In genomic region chr4:33032045-33032444, GRCm38 (mm10) we compare ENCODE assay signal across 8 mouse cellular contexts. TPM values are rescaled to one million over a fixed set of nuclear protein-coding genes. Genes with fewer than 3 reads are reported as not detected.
DNase-seq lines count a peak whose midpoint lies in the region; ATAC-seq and TF ChIP-seq lines count a peak whose summit lies in the region.

No protein-coding gene starts in this region.

- peak overlapping the region; percentile 52; the same call in 1 of the 2 replicates for H3K27ac ChIP-seq in cerebellum, adult 2 months (ENCODE audit: insufficient read depth, low read length)
- H3K27ac ChIP-seq in spleen, adult 2 months (ENCODE audit: insufficient read depth, low read length) = no peak overlapping the region
- no peak overlapping the region; the same call in 1 of the 2 replicates for H3K27ac ChIP-seq in limb, embryonic 15.5 days
- peak overlapping the region; percentile 83 for H3K27ac ChIP-seq in stomach, embryonic 16.5 days (ENCODE audit: low read length)

- WGBS in cerebellum, adult 2 months = 4% methylated on average over 4 of the region's 4 CpGs
- WGBS in spleen, adult 2 months = 22% methylated on average over 4 of the region's 4 CpGs
- 11% methylated on average over 4 of the region's 4 CpGs for WGBS in limb, embryonic 15.5 days
- WGBS in stomach, embryonic 16.5 days = 20% methylated on average over 4 of the region's 4 CpGs

- H3K36me3 ChIP-seq in spleen, adult 2 months (ENCODE audit: control insufficient read depth, insufficient read depth, low read length) = peaks cover 4% of the 10 kb centered on the region
- H3K36me3 ChIP-seq in limb, embryonic 15.5 days = peaks cover 25% of the 10 kb centered on the region
- H3K36me3 ChIP-seq in stomach, embryonic 16.5 days (ENCODE audit: control insufficient read depth, insufficient read depth, low read length) = no peaks in the 10 kb centered on the region; the same call in 1 of the 2 replicates

- no peaks in the 10 kb centered on the region for H3K27me3 ChIP-seq in cerebellum, adult 2 months (ENCODE audit: control insufficient read depth, insufficient read depth, low read length)
- H3K27me3 ChIP-seq in spleen, adult 2 months (ENCODE audit: control insufficient read depth, insufficient read depth, low read length) = no peaks in the 10 kb centered on the region; the same call in 1 of the 2 replicates
- no peaks in the 10 kb centered on the region for H3K27me3 ChIP-seq in limb, embryonic 15.5 days
- H3K27me3 ChIP-seq in stomach, embryonic 16.5 days (ENCODE audit: control insufficient read depth, insufficient read depth, low read length) = no peaks in the 10 kb centered on the region

- no peak for ATAC-seq in limb, embryonic 15.5 days (ENCODE audit: insufficient number of reproducible peaks, low FRiP score, low TSS enrichment, low read depth)
- ATAC-seq in stomach, embryonic 16.5 days (ENCODE audit: insufficient read depth, low FRiP score) = no peak

- no peak for TF ChIP-seq POLR2A in cerebellum, adult 2 months (IDR thresholded peaks at IDR 0.05; ENCODE audit: borderline replicate concordance, insufficient read depth, low read length)
- no peak for TF ChIP-seq POLR2A in spleen, adult 2 months (IDR thresholded peaks at IDR 0.05; ENCODE audit: low read depth, low read length)

- H3K4me2 ChIP-seq in limb, embryonic 15.5 days = peak overlapping the region; percentile 55
- H3K4me2 ChIP-seq in stomach, embryonic 16.5 days (ENCODE audit: low read depth, low read length) = peak overlapping the region; percentile 79

- H3K4me1 ChIP-seq in cerebellum, adult 2 months (ENCODE audit: control insufficient read depth, insufficient read depth, low read length) = peaks cover 13% of the 10 kb centered on the region; the same call in 1 of the 2 replicates
- H3K4me1 ChIP-seq in spleen, adult 2 months (ENCODE audit: control insufficient read depth, insufficient read depth, insufficient read length) = peaks cover 8% of the 10 kb centered on the region
- peaks cover 11% of the 10 kb centered on the region; the same call in 1 of the 2 replicates for H3K4me1 ChIP-seq in limb, embryonic 15.5 days
- peaks cover 7% of the 10 kb centered on the region for H3K4me1 ChIP-seq in stomach, embryonic 16.5 days (ENCODE audit: control insufficient read depth, insufficient read depth, low read length)

- H3K4me3 ChIP-seq in cerebellum, adult 2 months (replicated peaks; ENCODE audit: insufficient read depth, low read depth, low read length) = peak overlapping the region; percentile 75
- peak overlapping the region; percentile 75 for H3K4me3 ChIP-seq in spleen, adult 2 months (ENCODE audit: extremely low read depth, insufficient read depth, insufficient read length)
- H3K4me3 ChIP-seq in limb, embryonic 15.5 days = peak overlapping the region; percentile 81
- peak overlapping the region; percentile 91 for H3K4me3 ChIP-seq in stomach, embryonic 16.5 days (replicated peaks; ENCODE audit: low read length)

- H3K9me3 ChIP-seq in limb, embryonic 15.5 days = no peaks in the 10 kb centered on the region
- peaks cover 6% of the 10 kb centered on the region; the same call in 1 of the 2 replicates for H3K9me3 ChIP-seq in stomach, embryonic 16.5 days (replicated peaks; ENCODE audit: control insufficient read depth, low read length)

- peak overlapping the region; percentile 91 for H3K9ac ChIP-seq in limb, embryonic 15.5 days
- H3K9ac ChIP-seq in stomach, embryonic 16.5 days (ENCODE audit: low read length) = peak overlapping the region; percentile 97

- no peak for DNase-seq in cerebellum, adult 2 months
- no peak for DNase-seq in cerebellum, adult 9-11 months
- DNase-seq in spleen, adult 2 months (ENCODE audit: low read depth in 1 of 2, low spot score in 2 of 2) = no peak
- DNase-seq in spleen, postnatal 4 days (ENCODE audit: low spot score in 2 of 2) = no peak
- DNase-seq in right cerebral cortex, adult 18-20 months = no peak
- no peak for DNase-seq in spleen, postnatal 36 days (ENCODE audit: low spot score in 2 of 2)

- TF ChIP-seq CTCF in cerebellum, adult 2 months (IDR thresholded peaks at IDR 0.05; ENCODE audit: borderline replicate concordance, insufficient read depth, low read depth, low read length) = no peak
- no peak for TF ChIP-seq CTCF in spleen, adult 2 months (IDR thresholded peaks at IDR 0.05; ENCODE audit: extremely low read depth, insufficient read depth, insufficient read length, insufficient replicate concordance)

RNA-seq across cellular contexts. Expression of gene Ube2j1, which starts 0.8 kb away (rescaled TPM):
- polyA plus RNA-seq in cerebellum, adult 2 months (2012; rRNA removed) = 78.9 and 80.8 TPM in 2 replicates
- polyA plus RNA-seq in spleen, adult 2 months (2012; rRNA removed) = 15.0 and 16.3 TPM in 2 replicates
- polyA plus RNA-seq in limb, embryonic 15.5 days (2015; fragmentation: Nextera tagmentation; extraction: Ambion mirVana) = 43.3 and 49.1 TPM in 2 replicates
- 44.3 and 48.9 TPM in 2 replicates for polyA plus RNA-seq in stomach, embryonic 16.5 days (2015; fragmentation: Nextera tagmentation; extraction: Ambion mirVana)

RNA-seq across cellular contexts. Expression of gene Gabrr2, which starts 30.8 kb away (rescaled TPM):
- 1.6 and 2.0 TPM in 2 replicates for polyA plus RNA-seq in cerebellum, adult 2 months (2012; rRNA removed)
- 3.2 and 4.2 TPM in 2 replicates for polyA plus RNA-seq in spleen, adult 2 months (2012; rRNA removed)
- polyA plus RNA-seq in limb, embryonic 15.5 days (2015; fragmentation: Nextera tagmentation; extraction: Ambion mirVana) = 0.78 and 0.90 TPM in 2 replicates
- 0.22 and 0.36 TPM in 2 replicates for polyA plus RNA-seq in stomach, embryonic 16.5 days (2015; fragmentation: Nextera tagmentation; extraction: Ambion mirVana)

RNA-seq across cellular contexts. Expression of gene Rragd, which starts 49.2 kb away (rescaled TPM):
- polyA plus RNA-seq in cerebellum, adult 2 months (2012; rRNA removed) = 45.4 and 51.7 TPM in 2 replicates
- polyA plus RNA-seq in spleen, adult 2 months (2012; rRNA removed) = 1.0 and 1.3 TPM in 2 replicates
- 13.1 and 17.3 TPM in 2 replicates for polyA plus RNA-seq in limb, embryonic 15.5 days (2015; fragmentation: Nextera tagmentation; extraction: Ambion mirVana)
- 4.0 and 7.5 TPM in 2 replicates for polyA plus RNA-seq in stomach, embryonic 16.5 days (2015; fragmentation: Nextera tagmentation; extraction: Ambion mirVana)

Comparison
In these comparisons a context has a peak if more than half of its experiments do, and no peak if none do; other contexts are left out.
1. H3K27ac ChIP-seq: peak in cerebellum, adult 2 months (single experiment) and stomach, embryonic 16.5 days (single experiment); none in spleen, adult 2 months (single experiment) and limb, embryonic 15.5 days (single experiment).
2. Peak in every context shown above with its lines, with median percentiles within 50 percentile points of each other: H3K4me3 ChIP-seq.